Mouse (Mus musculus): Measurements from ENCODE around the gene Bola1. TPM values are rescaled to one million over a fixed set of nuclear protein-coding genes. Genes with fewer than 3 reads are reported as not detected.
A peak's percentile ranks its signal among the peaks of the same experiment; 100 is the strongest.

Gene Bola1
- polyA plus RNA-seq, 1 experiment, result 88.0 TPM

GRCm38 (mm10) chr3:96172197-96173178 is 47.0 kb downstream of the Bola1 start, which contains the start of gene Sf3b4:
Gene Sf3b4 (plus strand): TSS chr3:96172332.
- Histone ChIP-seq H3K4me2 (ENCODE audit: low read depth) (peak within 1 kb of the TSS; percentile 97), H3K27me3 (ENCODE audit: control insufficient read depth, insufficient read depth, insufficient read length) (no peaks in the 10 kb centered on the region), H3K4me3 (peak within 1 kb of the TSS; percentile 94), H3K36me3 (ENCODE audit: control insufficient read depth, insufficient read depth) (peaks cover 24% of the 10 kb centered on the region), H3ac (ENCODE audit: control insufficient read depth, insufficient read length) (peak within 1 kb of the TSS; percentile 63), H3K79me2 (ENCODE audit: control insufficient read depth, insufficient read depth) (peaks cover 37% of the 10 kb centered on the region)
- no peak for TF ChIP-seq E2F4 (IDR thresholded peaks at IDR 0.05; ENCODE audit: insufficient read depth)
- peak; percentile 93 for TF ChIP-seq POLR2AphosphoS2 (IDR thresholded peaks at IDR 0.05; ENCODE audit: insufficient read length, low read depth)
- peak; percentile 92 for TF ChIP-seq POLR2A (IDR thresholded peaks at IDR 0.05; ENCODE audit: insufficient read length, low read depth)

GRCm38 (mm10) chr3:96171583-96172196 is 47.8 kb downstream of the Bola1 start:
- H3K4me3 ChIP-seq, result peak overlapping the region; percentile 94
- peaks cover 37% of the 10 kb centered on the region for H3K79me2 ChIP-seq (ENCODE audit: control insufficient read depth, insufficient read depth)
- H3ac ChIP-seq (ENCODE audit: control insufficient read depth, insufficient read length), result peak overlapping the region; percentile 63
- no peaks in the 10 kb centered on the region for H3K27me3 ChIP-seq (ENCODE audit: control insufficient read depth, insufficient read depth, insufficient read length)
- no peak for TF ChIP-seq CEBPB (IDR thresholded peaks at IDR 0.05; ENCODE audit: insufficient read depth, poor library complexity, severe bottlenecking)
- TF ChIP-seq E2F4 (IDR thresholded peaks at IDR 0.05; ENCODE audit: insufficient read depth), result no peak
- TF ChIP-seq MYOD1 (IDR thresholded peaks at IDR 0.05; ENCODE audit: control insufficient read depth in 1 of 3, insufficient read length in 2 of 3, low read depth in 2 of 3), result no peak
- no peak for TF ChIP-seq POLR2AphosphoS2 (IDR thresholded peaks at IDR 0.05; ENCODE audit: insufficient read length, low read depth)
- TF ChIP-seq TCF12 (IDR thresholded peaks at IDR 0.05; ENCODE audit: insufficient read depth, poor library complexity, severe bottlenecking), result no peak
- TF ChIP-seq POLR2A (IDR thresholded peaks at IDR 0.05; ENCODE audit: insufficient read length, low read depth), result no peak
- TF ChIP-seq SRF (IDR thresholded peaks at IDR 0.05; ENCODE audit: control insufficient read depth, insufficient read length, low read depth), result no peak
- no peak for TF ChIP-seq REST (IDR thresholded peaks at IDR 0.05; ENCODE audit: insufficient read depth, insufficient read length)
- TF ChIP-seq MAX (IDR thresholded peaks at IDR 0.05; ENCODE audit: low read depth), result no peak
- TF ChIP-seq MYOG (IDR thresholded peaks at IDR 0.05; ENCODE audit: control insufficient read depth in 1 of 3, insufficient read depth in 1 of 3, insufficient read length in 2 of 3, low read depth in 2 of 3), result no peak
- TF ChIP-seq TCF3 (IDR thresholded peaks at IDR 0.05; ENCODE audit: insufficient read length, low read depth), result no peak
- TF ChIP-seq USF1 (IDR thresholded peaks at IDR 0.05; ENCODE audit: low read depth), result no peak
- H3K4me2 ChIP-seq (ENCODE audit: low read depth), result peak overlapping the region; percentile 73
- peaks cover 21% of the 10 kb centered on the region for H3K36me3 ChIP-seq (ENCODE audit: control insufficient read depth, insufficient read depth)

DNA sequence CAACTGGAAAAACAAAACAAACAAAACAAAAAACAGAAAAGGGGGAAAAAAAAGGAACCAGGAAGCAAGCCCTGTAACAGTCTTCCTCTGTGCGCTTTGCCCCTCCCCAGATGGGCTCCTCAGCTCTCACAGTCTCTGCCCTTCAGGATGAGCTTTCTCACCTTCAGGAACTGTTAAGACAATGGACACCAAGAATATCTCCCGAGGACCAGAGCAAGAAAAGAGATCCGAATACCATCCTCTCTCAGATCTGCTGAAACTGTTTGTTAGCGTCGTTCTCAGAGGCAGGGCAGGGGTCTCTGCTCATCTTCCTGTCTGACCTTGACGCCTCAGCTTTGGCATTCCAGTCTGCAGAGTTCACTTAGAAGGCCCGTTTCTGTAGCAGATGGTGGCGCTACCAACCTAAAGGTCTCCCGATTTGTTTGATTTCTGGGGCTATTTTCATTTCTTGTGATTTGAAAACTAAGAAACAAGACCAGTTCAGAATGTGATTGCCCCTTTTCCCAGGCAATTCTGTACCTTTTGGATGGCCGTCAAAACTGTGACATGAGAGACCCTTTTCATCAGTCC is 48.4 kb downstream of the Bola1 start:
- H3K4me2 ChIP-seq (ENCODE audit: low read depth), result peak overlapping the region; percentile 73
- H3ac ChIP-seq (ENCODE audit: control insufficient read depth, insufficient read length), result no peak overlapping the region
- peaks cover 15% of the 10 kb centered on the region for H3K36me3 ChIP-seq (ENCODE audit: control insufficient read depth, insufficient read depth)
- peak overlapping the region; percentile 94 for H3K4me3 ChIP-seq
- H3K27me3 ChIP-seq (ENCODE audit: control insufficient read depth, insufficient read depth, insufficient read length), result no peaks in the 10 kb centered on the region
- H3K79me2 ChIP-seq (ENCODE audit: control insufficient read depth, insufficient read depth), result peaks cover 37% of the 10 kb centered on the region
- TF ChIP-seq POLR2AphosphoS2 (IDR thresholded peaks at IDR 0.05; ENCODE audit: insufficient read length, low read depth) (no peak), CEBPB (IDR thresholded peaks at IDR 0.05; ENCODE audit: insufficient read depth, poor library complexity, severe bottlenecking) (no peak), MAX (IDR thresholded peaks at IDR 0.05; ENCODE audit: low read depth) (no peak), REST (IDR thresholded peaks at IDR 0.05; ENCODE audit: insufficient read depth, insufficient read length) (no peak), USF1 (IDR thresholded peaks at IDR 0.05; ENCODE audit: low read depth) (no peak), E2F4 (IDR thresholded peaks at IDR 0.05; ENCODE audit: insufficient read depth) (no peak), TCF12 (IDR thresholded peaks at IDR 0.05; ENCODE audit: insufficient read depth, poor library complexity, severe bottlenecking) (no peak), SRF (IDR thresholded peaks at IDR 0.05; ENCODE audit: control insufficient read depth, insufficient read length, low read depth) (no peak), MYOG (IDR thresholded peaks at IDR 0.05; ENCODE audit: control insufficient read depth in 1 of 3, insufficient read depth in 1 of 3, insufficient read length in 2 of 3, low read depth in 2 of 3) (no peak), MYOD1 (IDR thresholded peaks at IDR 0.05; ENCODE audit: control insufficient read depth in 1 of 3, insufficient read length in 2 of 3, low read depth in 2 of 3) (no peak), POLR2A (IDR thresholded peaks at IDR 0.05; ENCODE audit: insufficient read length, low read depth) (no peak), TCF3 (IDR thresholded peaks at IDR 0.05; ENCODE audit: insufficient read length, low read depth) (no peak)

DNA sequence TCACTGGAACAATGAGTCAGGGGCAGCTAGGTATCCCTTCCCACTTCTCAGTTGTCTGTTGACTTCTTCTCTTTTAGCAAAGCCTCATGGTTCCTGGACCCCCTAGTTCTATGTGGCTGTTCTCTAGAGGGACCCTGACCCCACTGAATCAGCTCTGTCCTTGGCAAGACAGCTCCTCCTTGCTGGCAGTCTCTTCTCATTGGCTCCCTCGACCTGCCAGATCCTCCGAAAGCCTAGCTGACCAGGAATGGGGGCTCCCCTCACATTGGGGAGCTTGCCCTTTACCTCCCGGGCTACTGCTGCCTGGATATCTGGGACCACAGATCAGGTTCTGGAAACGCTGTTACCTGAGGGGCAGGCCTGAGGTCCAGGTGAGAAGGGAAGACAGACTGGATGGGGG is 49.2 kb downstream of the Bola1 start:
- TF ChIP-seq E2F4 (IDR thresholded peaks at IDR 0.05; ENCODE audit: insufficient read depth) (no peak), TCF3 (IDR thresholded peaks at IDR 0.05; ENCODE audit: insufficient read length, low read depth) (no peak), MYOG (IDR thresholded peaks at IDR 0.05; ENCODE audit: control insufficient read depth in 1 of 3, insufficient read depth in 1 of 3, insufficient read length in 2 of 3, low read depth in 2 of 3) (no peak), CEBPB (IDR thresholded peaks at IDR 0.05; ENCODE audit: insufficient read depth, poor library complexity, severe bottlenecking) (no peak), POLR2AphosphoS2 (IDR thresholded peaks at IDR 0.05; ENCODE audit: insufficient read length, low read depth) (no peak), TCF12 (IDR thresholded peaks at IDR 0.05; ENCODE audit: insufficient read depth, poor library complexity, severe bottlenecking) (no peak), MAX (IDR thresholded peaks at IDR 0.05; ENCODE audit: low read depth) (no peak), USF1 (IDR thresholded peaks at IDR 0.05; ENCODE audit: low read depth) (no peak), REST (IDR thresholded peaks at IDR 0.05; ENCODE audit: insufficient read depth, insufficient read length) (no peak), MYOD1 (IDR thresholded peaks at IDR 0.05; ENCODE audit: control insufficient read depth in 1 of 3, insufficient read length in 2 of 3, low read depth in 2 of 3) (no peak), POLR2A (IDR thresholded peaks at IDR 0.05; ENCODE audit: insufficient read length, low read depth) (no peak), SRF (IDR thresholded peaks at IDR 0.05; ENCODE audit: control insufficient read depth, insufficient read length, low read depth) (no peak)
- no peak overlapping the region for H3ac ChIP-seq (ENCODE audit: control insufficient read depth, insufficient read length)
- H3K79me2 ChIP-seq (ENCODE audit: control insufficient read depth, insufficient read depth), result peaks cover 35% of the 10 kb centered on the region
- no peaks in the 10 kb centered on the region for H3K27me3 ChIP-seq (ENCODE audit: control insufficient read depth, insufficient read depth, insufficient read length)
- no peak overlapping the region for H3K4me3 ChIP-seq
- H3K36me3 ChIP-seq (ENCODE audit: control insufficient read depth, insufficient read depth), result peaks cover 9% of the 10 kb centered on the region
- H3K4me2 ChIP-seq (ENCODE audit: low read depth), result no peak overlapping the region
